Mouse (Mus musculus) liver, adult (tissue): ENCODE data around the gene Tmem53.

Source experiments
- GATA4 ChIP-seq: IDR thresholded peaks from 2 replicates; pipeline ENCODE4 v1.6.1; 2014; ENCODE audit warnings: mild to moderate bottlenecking, low read length; ENCODE audit not compliant: insufficient replicate concordance

Gene Tmem53

GRCm38 (mm10) chr4:117288927-117289801 lies 37.4 kb downstream of the Tmem53 start:
- no peak for TF ChIP-seq GATA4

DNA sequence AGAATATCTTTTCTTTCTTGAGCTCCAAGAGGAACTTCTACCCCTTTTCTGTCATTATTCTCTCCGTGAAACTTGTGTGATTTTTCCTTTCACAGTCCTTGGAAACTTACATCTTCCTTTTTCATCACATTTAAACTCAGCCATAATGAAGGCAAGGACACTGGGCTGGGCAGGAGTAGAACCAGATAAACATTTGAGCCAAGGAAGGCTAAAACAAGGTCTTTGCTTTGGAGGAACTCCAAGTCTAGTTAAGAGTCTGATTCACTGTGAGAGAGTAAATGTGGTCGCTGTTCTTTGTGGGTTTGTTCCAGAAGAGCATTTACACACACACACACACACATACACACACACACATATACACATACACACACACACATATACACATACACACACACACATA lies 39.9 kb downstream of the Tmem53 start:
- no peak for TF ChIP-seq GATA4

DNA sequence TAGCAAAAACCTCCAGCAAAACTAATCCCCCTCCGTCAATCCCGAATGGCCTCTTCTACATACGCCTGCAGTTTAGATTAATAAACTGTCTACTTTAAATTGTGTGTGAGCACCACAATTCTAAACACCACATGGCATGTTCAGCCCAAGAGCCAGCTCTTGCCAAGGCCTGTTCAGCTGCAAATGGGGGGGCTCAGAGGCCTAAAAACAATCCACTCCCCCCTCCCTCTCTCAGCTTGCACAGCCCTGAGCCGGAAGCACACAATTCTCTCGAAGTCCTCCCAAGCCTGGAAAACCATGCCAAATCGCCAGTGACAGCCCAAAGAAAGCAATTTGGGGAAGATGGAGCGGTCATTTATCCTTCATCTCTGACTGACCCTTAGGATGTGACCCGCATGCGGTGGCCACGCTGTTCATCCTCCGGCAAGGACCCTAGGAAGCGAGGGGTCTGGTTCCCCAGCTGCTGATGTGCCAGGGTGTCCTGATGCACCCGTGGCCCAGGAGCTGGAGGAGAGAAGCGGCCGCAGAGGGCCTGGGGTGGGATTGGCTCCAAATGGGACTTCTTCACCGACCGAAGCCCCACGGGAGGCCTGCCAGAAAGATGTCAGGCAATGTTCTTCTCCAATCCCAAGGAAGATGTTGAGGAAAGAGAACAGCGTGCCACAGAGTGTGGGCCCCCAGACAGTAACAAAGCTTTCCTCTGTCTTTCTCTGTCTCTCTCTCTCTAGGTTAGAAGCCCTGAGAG lies 45.3 kb downstream of the Tmem53 start:
- TF ChIP-seq GATA4, result no peak

GRCm38 (mm10) chr4:117297819-117298218 lies 46.1 kb downstream of the Tmem53 start:
- no peak for TF ChIP-seq GATA4

DNA sequence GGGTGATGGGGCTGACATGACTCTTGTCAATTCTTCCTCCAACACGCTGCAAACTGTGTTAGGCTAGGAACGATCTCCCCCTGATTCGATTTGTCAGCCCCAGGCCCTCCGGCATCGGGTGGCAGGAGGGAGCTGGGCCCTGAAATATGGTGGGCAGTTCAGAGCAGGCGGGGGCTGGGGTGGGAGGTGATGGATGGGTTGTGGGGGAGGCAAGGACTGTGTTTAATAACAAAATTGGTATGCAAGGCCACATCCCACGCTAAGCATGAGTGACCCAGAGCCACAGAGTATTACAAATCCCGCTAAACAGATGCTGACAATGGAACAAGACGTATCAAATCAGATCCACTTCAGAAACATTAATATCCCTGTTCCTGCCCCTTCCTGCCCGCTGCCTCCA lies 48.2 kb downstream of the Tmem53 start:
- TF ChIP-seq GATA4, result no peak

GRCm38 (mm10) chr4:117302027-117302806 lies 50.5 kb downstream of the Tmem53 start:
- no peak for TF ChIP-seq GATA4

- TF ChIP-seq GATA4, result no peak
These were observed 52.0 kb downstream of the Tmem53 start for GRCm38 (mm10) chr4:117303581-117304238.

DNA sequence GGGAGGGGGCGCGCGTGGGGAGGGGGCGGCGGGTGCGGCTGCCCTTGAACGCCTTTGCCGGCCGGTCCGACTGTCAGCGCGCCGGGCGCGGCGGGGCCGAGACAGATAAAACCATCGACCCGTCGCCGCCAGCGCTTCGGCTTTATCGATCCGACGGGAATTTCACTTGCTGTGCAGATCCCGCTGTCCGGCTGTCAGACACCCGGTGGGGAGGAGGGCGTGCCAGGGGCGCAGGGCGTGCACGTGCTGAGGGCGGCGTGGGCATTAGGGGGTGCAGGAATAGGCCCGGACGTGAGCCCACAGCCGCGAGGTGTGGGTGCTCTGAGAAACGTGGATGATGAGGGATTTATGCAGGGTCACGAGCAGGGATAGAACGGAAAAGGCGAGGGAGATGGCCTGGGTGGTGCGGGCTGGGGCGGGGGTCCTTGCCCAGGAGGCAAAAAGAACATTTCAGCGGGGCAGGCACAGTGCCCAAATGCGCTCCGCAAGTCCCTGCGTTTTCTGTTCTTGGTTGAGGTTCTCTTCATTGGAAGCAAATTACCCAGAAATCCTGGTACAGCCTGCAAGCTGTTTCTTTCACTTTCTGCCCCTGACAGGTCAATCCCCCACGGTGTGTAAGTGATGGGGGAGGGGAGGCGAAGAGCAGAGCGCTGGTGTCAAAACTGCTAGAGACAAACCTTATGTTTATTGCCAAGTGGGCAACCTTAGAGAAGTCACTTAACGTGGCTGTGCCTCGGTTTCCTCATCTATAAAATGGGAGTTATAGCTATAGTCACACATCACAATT lies 52.7 kb downstream of the Tmem53 start:
- peak; percentile 38; the same call in 1 of the 2 replicates for TF ChIP-seq GATA4

DNA sequence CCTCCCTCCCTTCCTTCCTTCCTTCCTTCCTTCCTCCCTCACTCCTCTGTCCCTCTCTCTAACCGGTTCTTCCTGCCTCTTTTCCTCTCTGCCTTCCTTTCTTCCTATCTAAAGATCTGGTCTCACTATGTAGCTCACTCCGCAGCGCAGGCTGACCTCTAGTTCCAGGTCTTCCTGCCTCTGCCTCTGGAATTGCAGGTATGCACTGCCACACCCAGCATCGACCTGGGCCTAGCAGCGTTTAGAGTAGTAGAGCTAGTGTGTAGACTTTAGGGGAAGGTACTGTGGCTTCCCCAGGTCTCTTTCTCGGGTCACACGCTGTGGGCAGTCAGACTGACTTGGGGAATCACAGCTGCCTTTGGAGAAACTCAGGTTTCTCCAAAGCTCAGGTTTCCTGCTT lies 53.7 kb downstream of the Tmem53 start:
- TF ChIP-seq GATA4, result no peak

- TF ChIP-seq GATA4, result no peak
These were observed 55.5 kb downstream of the Tmem53 start for GRCm38 (mm10) chr4:117307270-117307669.

DNA sequence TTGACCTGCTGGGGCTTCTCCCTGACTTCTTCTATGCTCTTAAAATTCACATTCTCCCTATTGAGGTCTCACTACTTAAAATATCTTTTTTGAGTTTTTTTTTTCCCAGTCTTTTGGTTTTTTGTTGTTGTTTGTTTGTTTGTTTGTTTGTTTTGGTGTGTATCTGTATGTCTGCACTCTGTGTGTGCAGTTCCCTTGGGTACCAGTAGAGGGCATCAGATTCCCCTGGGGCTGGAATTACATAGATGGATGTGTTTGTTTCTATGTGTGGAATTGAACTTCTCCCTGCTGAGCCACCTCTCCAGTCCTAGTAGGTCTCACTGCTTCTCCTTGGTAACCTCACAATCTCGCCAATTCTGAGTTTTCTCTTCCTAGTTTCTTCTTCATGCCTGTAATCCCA lies 57.7 kb downstream of the Tmem53 start:
- no peak for TF ChIP-seq GATA4

DNA sequence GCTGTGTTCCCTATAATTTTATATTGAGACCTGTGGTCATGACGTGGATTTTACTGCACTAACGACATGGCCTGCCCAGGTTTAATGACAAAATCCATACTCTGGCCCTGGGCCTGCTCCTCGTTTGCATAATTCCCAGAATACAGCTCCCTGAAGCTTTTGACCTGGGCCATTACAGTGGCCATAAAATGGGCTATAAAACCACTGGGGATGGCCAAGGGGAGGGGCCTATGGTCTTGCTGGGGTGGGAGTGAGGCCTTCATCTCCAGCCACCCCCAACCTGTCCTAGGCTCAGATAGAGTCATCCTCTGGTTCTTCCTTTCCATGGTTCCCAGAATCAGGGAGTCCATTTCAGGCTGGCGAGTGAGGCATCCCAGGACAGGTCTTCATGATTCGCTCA lies 60.1 kb downstream of the Tmem53 start:
- TF ChIP-seq GATA4, result no peak

- TF ChIP-seq GATA4, result peak; percentile 40; the same call in 1 of the 2 replicates
These were observed 60.8 kb downstream of the Tmem53 start for GRCm38 (mm10) chr4:117312416-117313084.

DNA sequence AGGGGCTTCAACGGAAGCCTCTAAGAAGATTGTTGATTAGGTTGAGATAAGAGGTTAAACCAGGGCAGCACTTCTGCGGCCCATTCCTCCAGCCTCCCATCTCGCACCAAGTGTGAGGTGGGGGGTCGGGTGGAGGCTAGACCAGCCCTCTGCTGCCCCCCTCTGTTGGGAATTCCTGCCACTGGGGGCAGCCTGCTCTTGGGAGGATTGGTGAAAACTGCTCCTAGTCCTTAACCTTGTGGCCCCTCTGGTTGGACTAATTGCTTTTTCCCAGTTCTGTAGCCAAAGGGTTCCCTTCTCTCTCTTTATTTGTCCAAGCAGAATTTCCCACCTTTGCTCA lies 61.3 kb downstream of the Tmem53 start:
- TF ChIP-seq GATA4, result no peak
